Mouse (Mus musculus) B cell, adult 62 days (primary cell): Measurements from ENCODE around the gene Atp1b3. TPM values are rescaled to one million over a fixed set of nuclear protein-coding genes. Genes with fewer than 3 reads are reported as not detected.

Source experiments
- total RNA-seq: library from RNA; stranded (reverse); gene quantifications from 4 replicates; pipeline ENCODE4 v1.2.4, GENCODE M21; 2023

Atp1b3 gene
- 88.7 to 109 TPM (median 94.7 TPM) in 4 replicates for total RNA-seq

GRCm38 (mm10) chr9:96364141-96364838, at the start of gene Atp1b3:
Gene Atp1b3, minus strand, starts transcription at chr9:96364442.

Other genes with a start within 250 kb of the Atp1b3 start
- 5.3 to 7.3 TPM (median 6.7 TPM) in 4 replicates for gene Gk5, start 245.1 kb downstream of the Atp1b3 start, total RNA-seq
- gene Tfdp2, start 168.2 kb downstream of the Atp1b3 start, total RNA-seq: 13.2 to 22.2 TPM (median 17.5 TPM) in 4 replicates
- gene Rnf7, start 114.2 kb upstream of the Atp1b3 start, total RNA-seq: 36.3 to 42.2 TPM (median 37.5 TPM) in 4 replicates
- not detected in 4 replicates for gene Gm28729, start 160.8 kb upstream of the Atp1b3 start, total RNA-seq